Mouse (Mus musculus): Measurements from ENCODE around the gene Kcna10.
A peak's percentile ranks its signal among the peaks of the same experiment; 100 is the strongest.

DNA sequence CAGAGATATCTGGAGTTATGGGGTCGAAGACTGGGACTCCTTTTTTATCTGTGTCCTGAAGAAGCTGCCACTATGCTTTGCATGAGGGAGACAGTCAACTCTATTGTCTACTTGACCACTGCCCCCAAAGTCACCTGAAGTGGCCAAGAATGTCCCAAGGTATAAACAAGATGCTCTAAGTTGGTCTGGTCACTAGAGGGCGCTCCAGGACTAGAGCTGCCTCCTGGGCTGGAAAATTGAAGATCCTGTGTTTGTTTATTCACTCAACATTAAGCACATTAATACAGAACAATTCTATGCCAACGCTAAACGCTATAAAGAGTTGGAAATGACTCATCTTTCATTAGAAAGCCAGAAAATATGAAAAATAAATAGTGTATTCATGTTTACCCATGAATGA lies 23.1 kb downstream of the Kcna10 start:
- TF ChIP-seq POLR2A (IDR thresholded peaks at IDR 0.05; ENCODE audit: borderline replicate concordance, extremely low read depth, insufficient read depth, insufficient read length, poor library complexity, severe bottlenecking) (no peak), CTCF (IDR thresholded peaks at IDR 0.05; ENCODE audit: borderline replicate concordance, extremely low read depth, insufficient read depth, insufficient read length) (peak; percentile 81; the same call in 1 of the 2 replicates)

All from brain, embryonic 14.5 days (tissue).